Mouse (Mus musculus): ENCODE results near the gene Ubap2. TPM values are rescaled to one million over a fixed set of nuclear protein-coding genes. Genes with fewer than 3 reads are reported as not detected.

Gene Ubap2
- total RNA-seq, 2 experiments from 2014 or later = 59.4 to 61.1 TPM

DNA sequence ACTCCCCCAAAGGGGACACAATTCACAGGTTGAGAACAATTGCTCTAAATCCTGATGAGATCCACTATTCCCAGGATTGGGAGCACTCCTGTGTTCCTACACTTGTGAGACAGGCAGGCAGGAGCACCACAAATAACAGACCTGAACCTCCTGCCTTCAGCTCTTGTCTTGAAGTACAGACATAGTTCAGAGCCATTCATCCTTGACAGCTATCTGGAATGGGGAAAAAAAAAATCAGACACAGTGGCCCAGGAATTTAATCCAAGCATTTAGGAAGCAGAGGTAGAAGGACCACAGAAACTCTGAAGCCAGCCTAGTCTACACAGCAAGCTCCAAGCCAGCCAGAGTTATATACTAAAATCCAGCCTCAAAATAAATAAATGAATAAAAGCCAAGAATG, 6.8 kb downstream of the Ubap2 start:
- no peak for DNase-seq

DNA sequence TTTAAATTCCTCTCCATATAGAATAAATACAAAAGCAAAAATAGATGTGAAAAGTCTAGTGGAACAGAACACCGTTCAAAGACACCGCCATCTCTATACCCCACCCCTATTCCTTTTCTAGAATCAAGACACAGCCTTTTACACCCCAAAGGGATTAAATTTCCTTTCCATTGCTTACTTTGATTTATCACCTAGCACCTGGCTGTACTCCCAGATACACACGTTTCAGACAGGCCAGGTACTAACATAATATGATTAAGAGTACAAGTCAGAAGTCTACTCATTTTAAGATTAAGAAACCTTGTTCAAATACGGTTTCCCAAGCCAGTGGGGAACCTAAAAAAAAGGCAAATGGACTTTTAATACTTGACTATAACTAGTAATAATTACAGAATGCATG, 8.6 kb downstream of the Ubap2 start:
- DNase-seq = no peak
- intact Hi-C loops (cut with DNase I) = no loop called here

More for the DNA sequence above, 6.8 kb downstream of the Ubap2 start:
- intact Hi-C loops (cut with DNase I) = no loop called here

DNA sequence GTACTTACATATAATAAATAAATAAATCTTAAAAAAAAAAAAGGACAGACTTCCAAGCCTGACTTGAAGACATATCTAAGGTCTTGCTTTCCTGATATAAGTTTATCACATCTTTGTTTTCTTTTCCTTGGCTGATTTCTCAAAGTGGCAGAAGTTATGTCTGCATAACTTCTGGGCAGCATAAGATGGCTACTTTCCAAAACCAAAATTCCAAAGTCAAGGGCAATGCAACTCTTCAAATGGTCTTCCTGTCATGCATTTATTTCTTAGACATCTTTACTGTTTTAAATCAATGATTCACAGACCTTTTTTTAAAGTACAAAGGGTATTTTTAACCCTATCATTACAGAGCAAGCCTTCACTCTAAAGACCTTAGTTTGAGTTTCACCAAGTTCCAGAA, 14.3 kb downstream of the Ubap2 start:
- DNase-seq = no peak
- intact Hi-C loops (cut with DNase I) = no loop called here

DNA sequence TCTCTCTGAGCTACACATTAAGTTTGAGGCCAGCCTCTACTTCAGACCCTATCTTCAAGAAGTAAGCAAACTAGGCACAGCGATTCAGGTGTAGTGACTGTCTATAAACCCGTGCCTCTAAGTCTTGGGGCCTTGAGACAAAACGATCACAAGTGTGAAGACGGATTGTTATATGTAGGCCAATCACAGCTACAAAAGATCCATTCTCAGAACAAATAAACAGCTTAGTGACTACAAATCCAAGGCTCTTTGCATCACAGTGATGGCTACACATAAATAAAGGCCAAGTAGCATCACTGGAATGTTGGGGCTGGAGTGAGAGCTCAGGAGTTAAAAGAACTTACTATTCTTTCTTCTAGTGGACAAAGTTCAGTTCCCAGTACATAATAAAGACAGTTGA, 15.9 kb downstream of the Ubap2 start:
- intact Hi-C loops (cut with DNase I) = no loop called here

DNA sequence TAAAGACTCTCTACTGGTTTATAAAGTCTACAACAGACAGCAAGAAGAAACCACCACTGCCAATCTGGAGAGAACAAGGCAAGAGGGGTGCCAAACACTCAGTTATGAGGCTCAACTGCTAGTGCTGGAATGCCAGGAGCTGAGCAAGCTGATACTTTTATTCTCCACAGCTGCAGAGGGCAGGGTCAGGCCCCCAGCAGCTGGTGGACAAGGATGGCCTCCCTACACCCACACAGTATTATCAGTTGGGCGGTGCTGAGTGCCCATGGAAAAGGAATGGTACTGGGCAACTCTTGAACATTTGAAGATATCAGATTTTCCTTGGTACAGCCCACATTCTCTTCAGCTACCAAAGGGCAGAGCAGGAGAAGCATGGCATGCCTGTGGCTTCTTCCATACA, 17.2 kb downstream of the Ubap2 start:
- no peak for DNase-seq

More for the DNA sequence above, 15.9 kb downstream of the Ubap2 start:
- DNase-seq = no peak

DNA sequence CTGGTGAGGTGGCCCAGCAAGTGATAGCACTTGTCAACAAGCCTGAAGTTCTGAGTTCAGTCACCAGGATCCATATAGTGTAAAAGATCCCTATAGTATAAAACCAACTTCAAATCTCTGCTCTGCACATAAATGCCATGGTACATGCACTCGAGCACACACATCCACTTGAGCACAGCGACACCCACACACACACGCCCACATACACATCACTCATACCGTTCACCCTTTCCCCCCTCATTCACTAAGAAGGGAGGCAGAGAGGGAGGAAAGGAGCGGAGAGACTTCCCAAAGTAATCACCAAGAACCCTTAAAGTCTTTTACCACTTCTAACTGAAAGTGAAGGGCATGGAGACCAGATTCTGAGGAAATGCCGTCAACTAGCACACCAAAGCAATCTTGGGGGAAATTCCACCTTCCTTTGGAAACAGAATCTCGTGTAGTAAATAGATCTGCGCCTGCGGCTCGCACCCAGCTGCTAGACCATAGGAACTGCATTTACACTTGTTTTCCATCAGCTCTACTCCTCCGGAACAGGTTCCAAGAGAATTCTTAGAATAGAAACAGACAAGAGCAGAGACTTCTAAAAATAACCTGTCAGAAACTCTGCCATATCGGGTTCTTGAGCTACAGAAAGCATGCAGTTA, 19.3 kb downstream of the Ubap2 start:
- intact Hi-C loops (cut with DNase I) = no loop called here
- DNase-seq = peak in 1 of 2 experiments; percentile 43

More for the DNA sequence above, 17.2 kb downstream of the Ubap2 start:
- intact Hi-C loops (cut with DNase I) = no loop called here

DNA sequence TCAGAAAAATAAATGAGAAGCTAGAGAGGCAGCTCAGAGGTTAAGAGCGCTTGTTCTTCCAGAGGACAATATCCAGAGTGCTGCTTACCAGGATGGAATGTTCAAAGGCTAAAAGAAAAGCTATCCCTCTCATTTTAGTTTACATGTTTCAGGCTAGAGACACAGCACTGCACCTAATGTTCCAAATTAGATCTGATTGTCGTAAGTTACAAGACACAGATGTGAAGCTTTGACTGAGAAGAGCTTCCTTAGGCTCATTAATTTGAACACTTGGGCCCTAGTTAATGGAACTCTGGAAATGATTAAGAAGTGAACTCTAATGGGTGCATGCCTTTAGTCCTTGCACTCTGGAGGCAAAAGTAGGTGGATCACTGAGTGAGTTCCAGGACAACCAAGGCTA, 21.2 kb downstream of the Ubap2 start:
- no peak for DNase-seq
- intact Hi-C loops (cut with DNase I) = no loop called here

DNA sequence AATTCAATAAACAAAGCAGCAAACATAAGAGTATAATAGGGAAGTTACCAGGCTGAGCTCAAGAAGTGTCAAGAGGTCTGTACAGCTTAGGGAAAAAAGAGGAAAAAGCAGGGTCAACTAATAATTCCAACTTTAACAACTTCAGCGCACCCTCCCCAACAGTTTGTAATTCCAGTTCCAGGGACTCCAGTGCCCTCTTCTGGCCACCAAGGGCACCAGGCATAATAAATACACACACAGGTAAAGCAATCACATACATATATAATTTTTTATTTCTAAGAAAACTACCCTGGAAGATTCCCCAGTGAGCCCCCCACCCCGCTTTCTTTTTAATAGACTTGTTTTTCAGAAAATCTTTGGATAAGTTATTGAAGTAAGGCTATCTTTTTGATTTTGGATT, 29.5 kb downstream of the Ubap2 start:
- DNase-seq = no peak
- intact Hi-C loops (cut with DNase I) = no loop called here

DNA sequence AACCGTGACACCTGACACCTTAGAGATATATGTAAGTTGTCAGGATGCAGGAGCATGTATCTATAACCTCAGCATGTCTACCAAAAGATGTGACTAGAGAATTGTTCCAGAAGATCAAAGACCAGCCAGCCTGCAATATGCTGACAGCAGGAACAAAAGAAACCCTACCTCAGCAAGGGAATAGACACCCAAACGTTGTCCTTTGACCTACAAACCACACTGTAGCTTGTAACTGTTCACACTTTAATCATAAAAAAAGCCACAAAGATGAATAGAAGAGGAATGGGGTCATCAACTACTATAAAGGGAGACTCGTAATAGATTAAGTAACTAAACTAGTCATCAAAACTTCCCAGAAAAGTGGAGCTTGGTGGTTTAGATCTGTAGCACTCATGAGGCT, 34.0 kb downstream of the Ubap2 start:
- DNase-seq = no peak
- intact Hi-C loops (cut with DNase I) = no loop called here

DNA sequence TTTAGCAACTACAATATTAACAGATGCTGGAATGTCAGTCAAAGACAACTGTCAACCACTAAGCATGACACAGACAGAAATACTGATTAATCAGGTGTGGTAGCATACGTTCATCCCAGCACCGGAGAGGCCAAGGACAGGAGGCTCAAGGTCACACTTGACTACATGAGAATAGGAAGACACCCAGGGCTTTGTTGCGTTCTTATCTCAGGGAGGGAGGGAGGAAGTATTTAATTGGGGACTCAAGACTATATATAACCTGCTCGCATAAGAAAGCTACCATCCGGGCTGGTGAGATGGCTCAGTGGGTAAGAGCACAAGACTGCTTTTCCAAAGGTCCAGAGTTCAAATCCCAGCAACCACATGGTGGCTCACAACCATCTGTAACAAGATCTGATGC, 39.3 kb downstream of the Ubap2 start:
- intact Hi-C loops (cut with DNase I) = no loop called here
- DNase-seq = no peak

DNA sequence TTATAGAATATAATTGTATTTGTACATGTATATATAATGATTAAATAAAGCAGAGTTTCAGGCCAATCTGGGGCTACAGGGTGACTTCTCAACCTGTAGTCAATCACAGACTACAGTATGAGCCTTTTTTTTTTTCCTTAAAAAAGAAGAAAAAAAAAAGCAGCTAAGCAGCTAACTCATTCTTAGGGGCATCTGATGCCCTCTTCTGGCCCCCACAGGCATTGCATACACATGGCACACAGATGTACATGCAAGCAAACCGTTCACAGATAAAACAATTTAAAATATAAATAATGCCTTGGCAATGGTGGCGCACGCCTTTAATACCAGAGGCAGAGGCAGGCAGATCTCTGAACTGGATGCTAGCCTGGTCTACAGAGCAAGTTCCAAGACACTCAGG, 48.6 kb downstream of the Ubap2 start:
- intact Hi-C loops (cut with DNase I) = loop anchor here (1.0 to 5.0 kb wide), 3 partner anchors 60 to 176 kb away; no protein-coding TSS in a partner anchor
- peak; percentile 14 to 48 for DNase-seq

DNA sequence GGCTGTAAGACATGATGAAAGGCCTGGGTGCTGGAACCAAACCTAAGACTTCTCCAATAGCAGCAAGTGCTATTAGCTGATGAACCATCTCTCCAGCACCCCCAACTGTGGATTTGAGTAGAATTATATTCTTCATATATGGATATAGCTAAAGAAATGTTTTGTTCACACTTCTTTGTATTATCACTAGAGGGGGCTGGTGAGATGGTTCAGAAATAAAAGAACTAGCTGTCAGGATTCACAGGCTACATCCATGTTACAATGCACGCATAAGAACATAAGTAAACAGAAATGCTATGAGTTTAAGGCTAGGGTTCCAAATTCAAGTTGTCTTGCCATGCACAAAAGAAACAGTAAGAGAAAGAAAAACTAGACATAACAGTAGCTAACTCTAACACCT, 49.5 kb downstream of the Ubap2 start:
- DNase-seq = no peak

DNA sequence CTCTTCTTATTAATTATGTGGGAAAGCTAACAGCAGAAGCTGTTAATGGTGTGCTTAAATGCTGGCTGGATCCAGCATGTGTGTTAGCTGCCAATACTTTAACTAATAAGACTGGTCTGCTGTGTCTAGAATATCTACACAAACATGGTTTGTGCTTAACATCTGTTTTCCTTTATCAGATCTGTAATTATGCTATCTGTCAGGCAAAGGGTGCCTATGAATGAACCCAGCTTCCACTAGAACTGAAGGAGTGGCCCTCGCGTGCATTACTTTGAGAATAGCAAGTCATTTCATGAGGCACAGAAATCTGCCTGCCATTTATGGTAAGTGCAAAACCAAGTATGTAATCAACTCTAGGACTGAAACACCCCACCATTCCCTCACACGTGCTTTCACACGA, 66.9 kb downstream of the Ubap2 start:
- intact Hi-C loops (cut with DNase I) = no loop called here

More for the DNA sequence above, 49.5 kb downstream of the Ubap2 start:
- intact Hi-C loops (cut with DNase I) = loop anchor here (5.0 kb wide), 1 partner anchor 162 kb away; no protein-coding TSS in a partner anchor

DNA sequence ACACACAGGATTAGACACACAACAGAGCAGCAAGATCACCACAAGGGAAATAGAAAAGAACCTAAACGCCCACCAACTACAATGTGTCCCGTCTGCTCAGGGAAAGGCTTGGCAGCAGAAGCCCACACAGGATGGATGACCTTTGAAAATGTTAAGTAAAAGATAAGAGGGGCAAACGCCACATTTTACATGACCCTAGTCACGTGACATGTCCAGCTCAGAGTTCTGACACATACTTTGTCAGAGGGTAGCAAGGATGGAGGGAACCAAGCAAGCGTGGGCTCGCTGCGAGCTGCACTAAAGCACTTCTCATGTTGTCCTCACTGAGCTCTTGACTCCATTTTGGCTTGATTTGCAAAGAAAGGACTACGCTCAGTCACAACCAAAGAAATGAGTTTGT, 69.2 kb downstream of the Ubap2 start:
- DNase-seq = no peak
- intact Hi-C loops (cut with DNase I) = no loop called here

More for the DNA sequence above, 66.9 kb downstream of the Ubap2 start:
- DNase-seq = no peak

DNA sequence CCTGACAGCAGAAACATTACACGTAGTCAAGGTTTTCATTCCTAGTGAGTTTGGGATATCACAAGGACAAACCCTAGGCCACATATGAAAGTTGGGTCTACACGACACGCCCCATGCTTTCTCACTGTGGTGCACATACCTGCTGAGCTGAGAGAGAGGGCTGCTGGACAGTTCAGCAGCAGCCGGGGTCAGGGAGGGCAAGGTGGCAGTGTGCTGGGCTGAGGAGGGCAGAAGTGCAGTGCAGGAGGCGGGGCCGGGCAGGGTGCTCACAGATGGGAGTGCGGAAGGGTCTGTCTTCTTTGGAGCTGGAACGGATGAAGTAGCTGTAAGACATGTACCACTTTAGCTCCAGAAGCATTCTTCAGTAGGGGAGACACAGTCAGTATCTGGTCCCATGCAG, 72.8 kb downstream of the Ubap2 start:
- intact Hi-C loops (cut with DNase I) = no loop called here
- DNase-seq = no peak

DNA sequence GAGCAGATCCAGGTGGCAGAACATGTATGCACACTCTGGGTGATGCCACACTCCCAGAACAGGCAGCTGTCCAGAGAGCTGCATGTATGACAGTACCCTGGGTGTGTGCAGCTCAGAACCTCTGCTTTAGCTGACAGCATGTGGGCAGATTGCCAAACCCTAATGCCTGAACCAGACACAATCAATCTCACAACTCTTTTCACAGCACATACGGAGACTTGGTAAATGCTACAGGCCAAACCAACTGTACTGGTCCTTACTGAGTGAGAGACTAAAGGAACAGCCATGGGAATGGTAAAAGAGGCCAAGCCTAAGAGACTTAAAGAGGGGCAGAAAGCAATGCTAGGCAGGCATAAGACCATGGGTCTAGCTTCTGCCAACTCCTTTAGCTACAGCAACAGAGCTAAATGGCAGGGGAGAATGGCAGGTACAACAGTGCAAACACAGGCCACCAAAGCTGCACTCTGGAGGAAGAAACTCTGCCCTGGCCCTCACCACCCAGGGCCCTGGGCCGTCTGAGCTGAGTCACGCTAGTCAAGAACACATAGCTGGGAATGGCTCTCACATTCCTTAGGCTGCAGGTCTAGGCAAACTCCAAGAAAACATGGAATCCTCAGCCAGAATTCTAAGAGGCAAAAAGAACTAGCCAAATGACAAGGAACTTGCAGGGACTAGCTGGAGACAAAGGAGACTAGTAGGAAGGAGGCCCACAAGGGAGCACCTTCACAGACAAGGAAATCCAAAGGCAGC, 77.9 kb downstream of the Ubap2 start:
- DNase-seq = peak in 1 of 2 experiments; percentile 25
- intact Hi-C loops (cut with DNase I) = no loop called here

DNA sequence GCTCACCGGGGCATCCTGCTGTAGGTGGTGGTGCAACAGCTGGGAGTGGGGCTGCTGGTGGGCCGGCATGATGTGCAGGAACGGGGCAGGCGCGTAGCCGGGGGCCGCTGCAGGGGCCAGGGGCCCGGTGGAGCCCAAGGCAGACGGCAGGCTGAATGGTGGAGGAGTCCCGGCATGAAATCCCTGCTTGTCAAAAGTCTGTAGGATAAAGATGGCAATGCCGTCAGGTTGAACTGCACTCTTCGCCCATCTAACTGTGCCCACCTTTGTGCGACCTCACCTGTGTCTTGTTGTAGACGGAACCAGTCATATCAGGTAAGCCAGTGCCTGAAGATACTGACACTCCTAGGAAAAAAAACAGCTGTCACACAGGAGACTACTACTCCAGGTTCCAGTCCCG, 79.6 kb downstream of the Ubap2 start:
- intact Hi-C loops (cut with DNase I) = no loop called here
- no peak for DNase-seq

DNA sequence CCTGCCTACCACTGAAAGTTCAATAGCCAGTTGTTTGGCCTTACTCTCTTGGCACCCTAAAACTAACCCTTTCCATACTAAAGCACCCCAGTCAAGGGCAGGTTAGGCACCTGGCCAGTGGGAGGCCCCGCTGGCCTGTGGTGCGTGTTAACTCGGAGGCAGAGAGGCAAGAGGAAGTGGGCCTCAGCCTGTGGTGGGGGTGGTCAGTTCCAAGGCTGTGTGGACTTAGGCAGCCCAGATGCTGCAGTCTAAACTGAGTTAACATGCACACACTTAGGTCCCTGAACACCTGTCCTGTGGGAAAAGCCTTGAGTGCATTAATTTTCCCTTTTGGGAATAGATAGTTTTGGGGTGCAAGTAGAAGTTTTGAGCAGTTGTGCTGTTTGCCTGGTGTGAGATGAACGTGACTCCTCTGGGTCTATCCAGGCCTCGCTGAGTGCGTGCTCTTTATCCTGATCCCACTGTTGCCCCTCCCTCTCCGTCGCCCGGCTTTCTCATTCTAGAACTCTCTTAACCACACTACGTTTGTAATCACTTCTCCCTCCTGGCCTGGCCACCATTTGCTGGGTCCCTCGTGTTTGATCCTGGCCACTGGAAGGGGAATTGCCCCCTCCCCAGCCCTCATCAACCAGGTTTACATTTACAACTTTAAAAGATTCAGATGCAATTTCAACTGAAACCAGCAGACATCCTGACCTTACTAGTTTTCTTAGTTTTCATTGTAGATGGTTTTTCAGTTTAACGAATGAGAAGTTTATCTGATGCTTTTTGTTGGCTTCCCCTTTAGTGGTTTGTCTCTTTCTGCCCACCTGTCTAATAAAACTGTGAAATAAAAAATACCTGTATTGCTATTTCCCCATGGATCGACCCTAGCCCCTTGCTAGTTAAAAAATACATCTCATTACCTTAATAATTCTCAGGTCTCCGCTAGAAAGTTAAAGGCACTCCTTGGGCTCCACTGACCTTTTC, 82.1 kb downstream of the Ubap2 start:
- intact Hi-C loops (cut with DNase I) = no loop called here
- no peak for DNase-seq

DNA sequence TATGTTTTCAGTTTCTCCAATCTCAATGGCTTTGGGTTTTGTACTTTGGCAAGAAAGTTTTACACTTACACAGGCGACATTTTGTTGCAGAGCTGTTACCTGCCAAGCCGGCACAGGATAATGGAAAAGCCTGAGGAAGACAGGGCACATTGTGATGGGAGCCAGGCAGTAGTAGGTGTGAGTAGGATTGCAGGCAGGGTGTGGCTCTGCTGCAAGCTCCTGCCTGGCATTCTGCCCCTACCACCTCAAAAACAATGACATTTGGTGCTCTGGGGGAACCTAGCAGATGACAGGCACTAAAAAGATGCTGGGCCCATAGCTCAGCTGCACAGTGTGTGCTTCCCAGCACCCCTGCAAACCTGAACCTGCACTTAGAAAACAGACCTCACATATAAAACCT, 85.1 kb downstream of the Ubap2 start:
- intact Hi-C loops (cut with DNase I) = no loop called here
- DNase-seq = no peak

DNA sequence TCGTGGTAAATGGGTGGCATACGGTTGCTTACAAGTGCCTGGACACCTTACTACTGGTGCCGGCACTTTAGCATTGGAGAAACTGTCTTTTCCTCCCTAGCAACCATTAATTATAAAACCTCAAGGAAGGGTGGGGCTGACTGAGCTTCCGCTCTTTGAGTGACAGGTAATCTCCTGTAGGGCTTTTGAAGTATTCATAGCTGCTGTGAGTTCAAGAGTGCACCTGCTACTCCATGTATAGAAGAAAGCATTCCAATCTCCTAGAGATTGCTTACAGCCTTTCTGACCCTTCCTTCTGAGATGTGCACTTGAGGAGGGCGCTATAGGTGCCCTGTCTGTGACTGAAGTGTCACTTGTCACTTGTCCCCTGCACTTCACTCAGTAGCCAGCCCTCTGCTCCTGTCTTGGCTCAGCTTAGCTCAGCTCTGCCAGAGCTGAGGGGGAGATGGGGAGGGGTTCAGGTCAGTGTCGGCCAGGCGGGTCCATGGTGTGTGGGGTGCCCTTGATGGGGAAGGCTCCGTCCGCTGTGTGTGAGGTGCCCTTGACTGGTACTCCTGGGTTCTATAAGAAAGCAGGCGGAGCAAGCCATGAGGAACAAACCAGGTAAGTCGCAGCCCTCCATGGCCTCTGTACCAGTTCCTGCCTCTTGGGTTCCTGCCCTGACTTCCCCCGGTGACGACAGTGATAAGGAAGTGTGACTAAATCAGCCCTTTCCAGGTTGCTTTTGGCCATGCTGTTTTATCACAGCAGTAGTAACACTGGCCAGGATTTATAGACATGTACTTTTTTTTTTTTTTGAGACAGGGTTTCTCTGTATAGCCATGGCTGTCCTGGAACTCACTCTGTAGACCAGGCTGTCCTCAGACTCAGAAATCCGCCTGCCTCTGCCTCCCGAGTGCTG, 94.9 kb downstream of the Ubap2 start:
- intact Hi-C loops (cut with DNase I) = no loop called here
- DNase-seq = no peak

Measured in heart, postnatal 36 days (tissue).